ENCODE assay signal across 13 mouse cellular contexts in the genomic region with DNA sequence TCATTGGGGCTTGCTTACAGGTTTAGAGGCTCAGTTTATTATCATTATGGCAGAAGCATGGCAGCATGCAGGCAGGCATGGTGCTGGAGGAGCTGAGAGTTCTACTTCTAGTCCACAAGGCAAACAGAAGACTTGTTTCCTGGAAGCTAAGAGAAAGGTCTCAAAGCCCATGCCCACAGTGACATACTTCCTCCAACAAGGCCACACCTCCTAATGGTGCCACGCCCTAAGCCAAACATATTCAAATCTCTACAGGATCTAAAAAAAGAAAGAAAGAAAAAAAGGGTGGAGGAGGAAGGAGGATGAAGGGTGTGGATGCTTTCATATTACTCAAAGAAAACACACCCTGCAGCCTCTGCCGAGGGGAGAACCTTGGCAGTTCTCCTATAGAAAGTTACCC.
DNase-seq lines count a peak whose midpoint lies in the region; ATAC-seq lines count a peak whose summit lies in the region.
"Had no signal": no experiment of that assay in that cellular context is flagged by ENCODE, and none has a peak within 500 bp of the region (broad histone marks: within the 10 kb centered on the region; RNA-seq: fewer than 3 reads in every experiment).

No protein-coding gene starts in this region.

- peak; percentile 57 for ATAC-seq in CD4-positive, CD25-positive, alpha-beta regulatory T cell, adult 4 months
- ATAC-seq: midbrain, embryonic 13.5 days had no signal

- DNase-seq in ES-CJ7 (ENCODE audit: low read depth, low spot score), result peak; percentile 97
- DNase-seq in induced T-regulatory cell, adult 2 months (ENCODE audit: low read depth), result peak; percentile 60
- peak; percentile 41 for DNase-seq in naive thymus-derived CD4-positive, alpha-beta T cell, adult 2 months (ENCODE audit: low read depth)
- DNase-seq in left cerebral cortex, postnatal 10 days (ENCODE audit: extremely low spot score in 1 of 2, low spot score in 2 of 2), result no peak
- no peak for DNase-seq in adrenal gland, adult 2 months
- DNase-seq in retina, embryonic 14.5 days (ENCODE audit: low spot score), result no peak
- no peak for DNase-seq in kidney, adult 9 months
- DNase-seq: cerebellum, adult 8-10 months; heart, postnatal 14 days; kidney, adult 18-20 months; kidney, postnatal 10 days had no signal

- intact Hi-C loops in left cerebral cortex, postnatal 10 days (cut with DNase I), result no loop called here

Comparison
In these comparisons a context has a peak if more than half of its experiments do, and no peak if none do; other contexts are left out.
1. DNase-seq: peak in ES-CJ7 (single experiment), induced T-regulatory cell, adult 2 months (single experiment) and naive thymus-derived CD4-positive, alpha-beta T cell, adult 2 months (single experiment); none in left cerebral cortex, postnatal 10 days (0 of 2), adrenal gland, adult 2 months (single experiment), retina, embryonic 14.5 days (single experiment) and kidney, adult 9 months (single experiment).